Mouse (Mus musculus) mesoderm, embryonic 11.5 days (tissue): ENCODE measurements around the gene Methig1.
A peak's percentile ranks its signal among the peaks of the same experiment; 100 is the strongest.
"Not testable (repeated sequence)": the region's sequence is repeated elsewhere in the genome, so short reads cannot be mapped to it uniquely, and the experiment has no call there.

ENCODE experiments used
- DNase-seq: peaks from one replicate; pipeline ENCODE4 v3.0.0-alpha.2; 2012; ENCODE audit warnings: low read depth, low spot score

The Methig1 gene

DNA sequence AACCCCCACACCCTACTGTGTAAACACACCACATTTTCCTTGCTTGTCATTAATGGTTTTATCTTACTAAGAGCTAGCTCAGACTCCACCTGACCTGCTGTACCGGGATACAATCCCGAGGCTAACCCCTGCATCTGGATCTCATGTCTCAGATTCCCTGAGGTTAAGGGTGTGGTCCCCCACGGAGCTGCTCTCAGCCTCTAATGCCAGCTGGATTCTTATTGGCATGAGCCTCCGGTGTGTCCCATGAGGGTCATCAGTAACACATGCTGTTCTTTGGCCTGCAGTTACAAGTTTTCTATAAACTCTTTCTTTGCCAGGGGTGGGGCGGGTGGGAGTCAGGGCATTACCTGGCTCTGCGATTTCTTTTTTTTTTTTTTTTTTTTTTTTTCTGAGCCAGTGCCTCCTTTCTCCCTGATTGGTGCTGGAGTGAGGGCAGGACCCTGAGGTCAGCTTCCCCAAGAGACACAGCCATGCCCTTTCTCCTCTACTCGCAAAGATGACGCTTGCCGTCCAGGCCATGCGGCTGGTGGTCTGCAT lies at the start of gene Methig1, which contains the start of gene Mettl7a2:
TSS of gene Methig1 (plus strand) at position 439 of the 540 bp plus-strand sequence.
TSS of gene Mettl7a2 (plus strand) at position 490 of the 540 bp plus-strand sequence.
- DNase-seq = no peak

DNA sequence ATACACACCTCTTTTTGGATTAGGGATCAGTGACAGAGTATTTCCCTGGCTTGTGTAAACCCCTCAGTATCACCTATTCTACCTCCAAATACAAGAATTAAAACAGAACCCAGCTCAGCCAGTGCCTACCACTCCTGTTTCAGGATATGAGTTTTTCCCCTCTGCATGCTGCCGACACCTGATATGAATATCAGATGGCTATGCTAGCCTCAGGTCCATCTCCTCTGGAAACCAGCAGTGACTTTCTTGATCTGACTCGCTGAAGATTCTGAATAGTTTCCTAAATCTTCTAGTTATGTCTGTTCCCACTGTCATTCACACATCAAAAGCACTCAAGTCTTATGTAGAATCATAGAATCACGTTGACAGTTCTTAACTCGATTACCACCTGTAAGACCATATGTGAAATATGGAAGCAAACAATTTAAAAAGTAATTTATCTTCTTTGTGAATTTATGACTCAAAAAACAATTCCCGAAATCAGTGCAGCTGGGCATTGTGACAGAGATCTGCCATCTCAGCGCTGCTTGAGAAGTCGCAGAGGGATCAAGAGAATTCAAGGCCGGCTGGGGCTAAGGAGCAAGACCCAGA lies 49.4 kb upstream of the Methig1 start:
- no peak for DNase-seq

DNA sequence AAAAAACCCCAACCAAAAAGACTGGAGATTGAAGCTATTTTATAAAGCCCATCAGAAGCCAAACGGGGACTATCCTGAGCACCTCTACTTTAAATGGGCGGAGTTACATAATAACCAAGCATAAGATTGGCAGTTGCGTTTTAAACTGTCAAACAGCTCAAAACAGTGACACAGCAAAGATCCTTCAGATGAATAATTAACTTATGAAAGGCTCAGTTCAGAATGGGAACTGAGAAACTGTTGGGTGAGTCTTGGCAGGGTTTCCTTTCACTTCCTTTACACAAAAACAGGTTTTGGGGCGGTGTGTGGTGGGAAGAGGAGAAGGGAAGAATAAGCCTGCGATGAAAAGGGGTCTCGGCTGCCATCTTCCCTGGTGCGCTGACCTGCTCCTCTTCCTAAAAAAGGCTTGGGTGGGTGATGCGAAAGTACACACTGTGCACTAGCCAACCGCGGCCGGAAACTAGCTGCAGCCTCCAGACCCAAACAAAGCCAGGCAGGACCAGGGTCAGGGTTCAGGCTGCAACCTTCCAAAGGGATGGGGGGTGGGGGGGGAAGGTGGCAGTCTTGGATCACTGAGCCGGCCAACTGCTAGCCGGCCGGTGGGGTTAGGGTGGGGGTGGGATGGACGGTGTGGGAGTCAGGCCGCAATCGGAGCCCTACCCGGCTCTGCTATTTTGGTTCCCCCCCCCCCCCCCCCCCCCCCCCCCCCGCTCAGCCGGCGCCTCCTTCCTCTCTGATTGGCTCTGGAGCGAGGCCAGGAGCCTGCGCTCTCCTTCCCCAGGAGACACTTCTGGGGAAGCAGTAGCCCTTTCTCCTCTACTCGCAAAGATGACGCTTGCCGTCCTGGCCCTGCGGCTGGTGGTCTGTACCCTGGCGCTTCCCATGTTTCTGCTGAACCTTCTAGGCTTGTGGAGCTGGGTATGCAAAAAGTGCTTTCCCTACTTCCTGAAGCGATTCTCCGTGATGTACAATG lies 48.6 kb upstream of the Methig1 start, which contains the start of gene Mettl7a1:
TSS of gene Mettl7a1 (plus strand) at position 122 of the 973 bp plus-strand sequence.
- peak; percentile 81 for DNase-seq

DNA sequence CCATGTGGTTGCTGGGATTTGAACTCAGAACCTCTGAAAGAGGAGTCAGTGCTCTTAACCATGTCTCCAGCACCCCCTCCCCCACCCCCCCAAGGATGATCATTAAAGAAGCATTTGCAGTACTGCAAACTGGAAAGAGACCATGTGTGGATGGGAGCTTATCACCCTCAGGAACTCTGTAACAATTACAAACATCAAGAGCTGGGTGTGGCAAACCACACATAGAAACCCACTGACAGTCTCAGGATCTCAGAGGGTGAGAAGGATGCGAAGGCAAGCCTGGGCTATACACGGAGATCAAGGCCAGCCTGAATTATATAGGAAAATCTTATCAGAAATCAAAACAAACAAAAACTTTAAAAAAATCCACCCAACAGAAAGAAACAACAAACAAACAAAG lies 46.7 kb upstream of the Methig1 start:
- DNase-seq = no peak

DNA sequence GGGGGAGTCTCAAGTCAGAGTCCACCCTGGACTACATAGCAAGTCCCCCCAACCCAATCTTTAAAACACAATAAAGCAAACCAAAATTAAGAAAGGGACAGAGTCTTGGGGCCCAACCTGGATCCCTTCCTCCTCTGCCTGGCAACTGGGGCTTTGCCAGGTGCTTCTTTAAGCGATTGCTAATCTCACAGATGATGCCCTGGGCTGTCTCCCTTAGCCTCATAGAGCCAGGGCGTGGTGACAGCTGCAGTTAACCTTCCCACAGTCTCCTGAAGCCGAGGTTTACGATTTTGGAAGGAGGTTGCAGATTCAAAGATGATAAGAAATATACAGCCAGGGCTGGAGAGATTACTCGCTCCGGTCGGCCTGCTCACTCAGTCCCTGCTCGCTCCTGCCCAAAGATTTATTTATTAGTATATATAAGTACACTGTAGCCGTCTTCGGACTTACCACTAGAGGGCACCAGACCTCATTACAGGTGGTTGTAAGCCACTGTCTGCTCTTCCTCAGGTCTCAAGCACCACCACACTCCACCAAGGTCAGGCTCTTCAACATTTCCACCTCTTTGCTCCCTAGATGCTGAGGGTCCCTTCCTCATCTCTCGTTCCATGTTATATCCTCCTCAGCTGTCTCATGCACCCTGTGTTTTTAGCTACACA lies 45.4 kb upstream of the Methig1 start:
- DNase-seq = peak; percentile 73

DNA sequence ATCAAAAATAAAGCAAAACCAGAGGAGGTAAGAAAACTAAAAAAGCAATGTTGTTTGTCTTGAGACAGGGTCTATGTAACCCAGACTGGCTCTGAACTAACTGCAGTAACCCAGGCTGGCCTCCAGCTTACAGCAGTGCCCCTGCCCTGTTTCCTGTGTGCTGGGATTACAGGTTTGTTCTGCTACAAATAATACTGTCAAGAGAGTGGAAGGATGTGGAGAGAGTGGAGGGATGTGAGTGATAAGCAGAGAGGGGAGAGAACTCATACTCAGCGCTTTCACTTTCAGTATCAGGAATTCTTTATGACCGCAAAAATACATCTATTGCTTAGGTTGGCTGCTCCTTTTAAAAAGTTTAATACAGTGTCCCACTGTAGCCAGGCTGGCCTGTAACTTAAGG lies 40.6 kb upstream of the Methig1 start:
- DNase-seq = no peak

DNA sequence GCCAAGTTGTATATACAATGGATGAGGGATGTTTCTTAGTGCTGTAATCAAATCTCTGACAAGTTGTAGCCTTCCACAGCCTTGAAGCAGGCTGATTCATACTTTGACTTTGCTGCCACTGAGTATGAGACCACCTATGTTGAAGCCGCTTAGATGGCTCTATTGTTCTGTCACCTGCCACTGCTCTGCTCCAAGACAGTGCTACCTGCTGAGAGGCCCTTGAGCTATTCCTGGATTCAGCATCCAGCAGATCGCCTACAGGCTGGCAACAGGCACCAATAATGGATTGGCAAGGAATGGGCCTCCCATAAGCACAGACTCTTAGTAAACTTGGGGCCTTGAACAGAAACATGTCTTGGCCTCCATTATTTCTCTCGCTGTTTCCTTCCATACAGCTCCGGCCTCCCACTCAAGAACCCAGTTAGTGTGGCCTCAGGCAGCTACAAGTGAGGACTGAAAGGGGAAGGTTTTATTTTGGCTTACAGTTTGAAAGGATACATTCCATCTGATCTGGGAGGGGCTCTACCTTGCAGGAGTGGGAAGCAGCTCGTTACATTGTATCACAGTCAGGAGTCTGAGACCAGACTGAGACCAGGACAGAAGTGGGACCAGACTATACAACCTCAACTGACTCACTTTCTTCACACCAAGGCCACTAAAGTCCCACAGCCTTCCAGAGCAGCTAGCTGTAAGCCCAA lies 38.4 kb upstream of the Methig1 start:
- no peak for DNase-seq

DNA sequence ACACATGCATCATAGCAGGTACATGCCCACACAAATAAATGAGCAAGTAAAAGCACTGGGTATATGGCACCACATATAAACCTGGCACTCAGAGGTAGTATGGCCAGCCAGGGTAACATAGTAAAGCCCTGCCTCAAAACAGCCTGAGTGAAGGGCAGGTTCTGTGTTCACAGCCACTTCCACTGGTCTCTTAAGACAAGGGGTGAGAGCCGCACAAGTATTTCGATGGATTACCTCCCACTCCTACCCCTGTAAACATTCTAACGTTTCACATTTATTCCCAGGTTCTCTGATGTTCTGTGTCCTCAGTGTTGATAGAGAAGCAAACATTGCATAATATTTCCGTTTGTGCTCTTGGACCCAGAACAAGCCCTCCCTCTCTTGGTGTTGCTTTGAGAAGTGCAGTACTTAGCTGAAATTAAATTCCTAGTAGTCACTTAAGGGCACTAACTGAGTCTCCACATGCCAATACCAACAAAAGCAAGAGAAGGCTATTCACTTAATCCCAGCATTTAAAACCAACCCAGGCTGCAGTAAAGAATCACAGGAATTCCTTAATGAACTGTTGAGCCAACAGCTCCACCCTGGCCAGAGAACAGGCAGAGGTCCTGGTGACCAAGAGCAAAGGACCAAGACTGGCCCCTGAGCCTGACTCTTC lies 34.8 kb upstream of the Methig1 start:
- not testable (repeated sequence) for DNase-seq

DNA sequence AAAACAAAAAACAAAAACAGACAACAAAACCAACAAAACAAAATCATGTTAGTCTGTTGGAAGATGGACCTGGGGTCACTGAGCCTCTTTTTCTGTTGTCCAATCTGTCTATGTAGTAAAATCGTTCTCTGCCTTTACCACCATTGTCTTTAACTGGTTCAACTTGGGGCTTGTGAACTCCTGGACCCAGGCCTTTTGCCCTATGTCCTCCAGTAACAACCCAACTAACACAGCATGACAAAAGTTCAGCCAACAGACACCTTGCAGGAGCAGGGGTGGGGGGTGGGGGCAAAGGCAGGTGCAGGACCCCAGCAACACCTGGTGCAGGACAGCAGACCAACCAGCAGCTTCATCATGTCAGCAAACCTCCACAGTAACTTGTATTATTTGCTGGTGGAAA lies 33.1 kb upstream of the Methig1 start:
- no peak for DNase-seq

DNA sequence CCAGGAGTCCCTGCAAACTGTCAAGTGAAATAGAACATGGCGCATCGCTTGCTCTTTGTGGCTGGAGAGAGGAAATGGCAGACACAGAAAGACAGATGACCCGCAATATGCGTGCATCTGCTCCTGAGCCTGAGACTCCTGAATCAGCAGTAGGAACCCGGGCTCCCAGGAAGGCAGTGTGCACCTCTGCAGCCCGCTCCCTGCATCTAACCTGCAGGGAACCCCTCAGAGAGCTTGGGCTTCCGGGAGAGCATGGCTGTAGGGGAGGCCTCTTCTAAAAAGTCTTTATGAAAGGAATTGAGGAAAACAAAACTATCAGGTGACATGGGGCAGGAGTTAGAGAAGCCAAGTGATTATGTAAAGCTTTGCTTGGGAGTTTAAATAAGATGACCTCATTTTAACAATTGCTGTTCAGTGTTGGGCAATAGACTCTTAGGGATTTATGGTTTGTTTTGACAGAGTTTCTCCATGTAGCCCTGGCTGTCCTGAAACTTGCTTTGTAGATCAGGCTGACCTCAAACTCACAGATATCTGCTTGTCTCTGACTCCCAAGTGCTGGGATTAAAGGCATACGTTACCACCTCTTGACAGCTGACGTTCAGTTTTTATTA lies 32.5 kb upstream of the Methig1 start:
- no peak for DNase-seq

DNA sequence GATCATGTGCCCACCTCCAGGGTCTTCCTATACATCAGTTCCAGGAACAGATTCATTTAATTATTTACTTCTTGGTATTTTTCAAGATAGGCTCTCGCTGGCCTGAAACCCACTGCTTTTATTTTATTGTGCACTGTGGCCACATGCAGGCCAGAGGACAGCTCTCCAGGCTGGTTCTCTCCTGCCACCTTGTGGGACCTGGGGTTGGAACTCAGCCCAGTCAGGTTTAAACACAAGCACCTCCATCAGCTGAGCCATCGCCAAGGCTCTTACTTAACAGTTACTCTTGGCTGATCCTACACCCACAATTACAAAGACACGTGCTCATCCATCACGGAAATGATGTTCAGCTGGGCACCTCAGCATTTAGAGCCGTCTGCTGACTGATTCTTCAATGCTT lies 31.8 kb upstream of the Methig1 start:
- DNase-seq = no peak

DNA sequence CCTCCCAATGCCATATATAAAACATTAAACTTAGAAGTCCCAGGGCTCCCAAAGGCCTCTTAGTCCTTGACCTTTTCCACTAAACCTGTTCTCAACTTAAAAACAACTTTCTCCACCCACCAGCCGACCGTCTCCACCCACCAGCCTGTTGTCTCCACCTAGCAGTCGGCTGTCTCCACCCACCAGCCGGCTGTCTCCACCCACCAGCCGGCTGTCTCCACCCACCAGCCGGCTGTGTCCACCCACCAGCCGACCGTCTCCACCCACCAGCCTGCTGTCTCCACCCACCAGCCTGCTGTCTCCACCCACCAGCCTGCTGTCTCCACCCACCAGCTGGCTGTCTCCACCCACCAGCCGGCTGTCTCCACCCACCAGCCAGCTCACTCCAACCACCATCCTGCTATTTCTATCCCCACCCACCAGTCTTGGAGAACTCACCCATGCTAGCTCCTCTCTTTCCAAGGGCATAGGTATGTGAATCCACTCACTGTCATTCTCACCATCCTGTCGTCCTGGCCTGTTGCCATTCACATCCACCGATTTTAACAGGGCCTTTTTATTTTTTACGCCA lies 28.8 kb upstream of the Methig1 start:
- no peak for DNase-seq

DNA sequence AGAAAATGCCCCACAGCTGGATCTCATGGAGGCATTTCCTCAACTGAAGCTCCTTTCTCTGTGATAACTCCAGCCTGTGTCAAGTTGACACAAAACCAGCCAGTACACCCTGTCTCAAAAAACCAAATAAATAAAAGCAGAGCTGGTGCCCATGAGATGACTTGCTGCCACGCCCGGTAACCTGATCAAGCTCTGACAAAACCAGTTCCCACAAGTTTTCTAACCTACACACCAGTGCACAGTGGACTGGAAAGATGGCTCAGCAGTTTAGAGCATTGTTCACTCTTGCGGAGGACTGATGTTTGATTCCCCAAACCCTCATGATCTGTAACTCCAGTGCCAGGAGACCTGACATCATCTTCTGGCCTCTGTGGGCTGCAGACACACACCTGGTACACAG lies 27.7 kb upstream of the Methig1 start:
- DNase-seq = no peak

DNA sequence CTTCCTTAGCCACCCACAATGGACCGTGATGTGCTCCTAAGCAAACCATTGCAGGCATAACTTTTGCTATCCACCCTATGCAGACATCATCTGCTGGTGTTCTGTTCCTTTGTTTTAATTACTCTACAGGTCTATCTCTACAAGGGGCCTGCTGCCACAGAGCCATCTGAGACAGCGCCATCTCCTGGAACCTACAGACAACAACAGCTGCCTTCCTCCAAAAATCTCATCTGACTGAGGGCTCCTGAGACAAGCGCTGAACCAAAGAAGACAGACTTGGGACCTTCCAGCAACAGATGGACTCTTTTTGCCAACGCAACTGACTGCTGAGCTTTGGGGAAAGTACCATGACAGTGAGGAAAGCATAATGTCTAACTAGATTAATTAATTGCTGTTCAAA lies 24.9 kb upstream of the Methig1 start:
- not testable (repeated sequence) for DNase-seq

DNA sequence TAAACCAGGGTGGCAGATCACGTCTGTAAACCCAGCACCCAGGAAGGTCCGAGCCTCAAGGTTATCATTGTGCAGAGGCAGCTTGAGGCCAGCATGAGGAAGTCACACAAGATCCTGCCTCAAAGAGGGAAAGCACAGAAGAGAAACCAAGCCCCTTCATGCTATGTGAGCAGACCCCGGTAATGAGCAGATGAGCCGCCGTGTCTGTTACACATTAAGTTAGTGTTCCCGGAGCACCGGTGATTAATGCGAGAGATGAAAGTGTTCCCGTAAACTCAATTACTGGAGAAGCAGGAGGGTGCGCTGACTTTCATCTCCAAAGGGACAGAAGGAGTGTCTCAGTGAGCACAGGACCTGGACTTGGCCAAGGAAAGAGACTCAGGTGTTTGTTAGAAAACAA lies 23.6 kb upstream of the Methig1 start:
- not testable (repeated sequence) for DNase-seq

DNA sequence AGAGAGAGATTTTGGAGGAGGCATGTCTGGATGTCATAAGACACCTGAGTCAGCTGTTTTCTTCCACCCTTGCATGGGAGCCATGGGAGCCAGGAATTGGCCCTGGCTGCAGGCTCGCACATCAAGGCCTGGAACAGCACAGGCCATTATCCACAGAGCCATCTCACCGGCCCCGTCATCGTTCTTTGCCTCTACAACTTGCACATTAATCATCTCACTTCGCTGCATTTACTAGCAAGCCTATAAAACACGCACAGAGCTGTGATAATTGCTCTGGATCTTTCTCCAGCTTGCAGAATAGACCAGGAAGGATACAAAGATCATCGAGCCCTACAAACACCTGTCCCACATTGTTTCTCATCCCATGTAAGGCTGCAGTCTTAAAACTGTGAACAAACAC lies 22.2 kb upstream of the Methig1 start:
- no peak for DNase-seq

DNA sequence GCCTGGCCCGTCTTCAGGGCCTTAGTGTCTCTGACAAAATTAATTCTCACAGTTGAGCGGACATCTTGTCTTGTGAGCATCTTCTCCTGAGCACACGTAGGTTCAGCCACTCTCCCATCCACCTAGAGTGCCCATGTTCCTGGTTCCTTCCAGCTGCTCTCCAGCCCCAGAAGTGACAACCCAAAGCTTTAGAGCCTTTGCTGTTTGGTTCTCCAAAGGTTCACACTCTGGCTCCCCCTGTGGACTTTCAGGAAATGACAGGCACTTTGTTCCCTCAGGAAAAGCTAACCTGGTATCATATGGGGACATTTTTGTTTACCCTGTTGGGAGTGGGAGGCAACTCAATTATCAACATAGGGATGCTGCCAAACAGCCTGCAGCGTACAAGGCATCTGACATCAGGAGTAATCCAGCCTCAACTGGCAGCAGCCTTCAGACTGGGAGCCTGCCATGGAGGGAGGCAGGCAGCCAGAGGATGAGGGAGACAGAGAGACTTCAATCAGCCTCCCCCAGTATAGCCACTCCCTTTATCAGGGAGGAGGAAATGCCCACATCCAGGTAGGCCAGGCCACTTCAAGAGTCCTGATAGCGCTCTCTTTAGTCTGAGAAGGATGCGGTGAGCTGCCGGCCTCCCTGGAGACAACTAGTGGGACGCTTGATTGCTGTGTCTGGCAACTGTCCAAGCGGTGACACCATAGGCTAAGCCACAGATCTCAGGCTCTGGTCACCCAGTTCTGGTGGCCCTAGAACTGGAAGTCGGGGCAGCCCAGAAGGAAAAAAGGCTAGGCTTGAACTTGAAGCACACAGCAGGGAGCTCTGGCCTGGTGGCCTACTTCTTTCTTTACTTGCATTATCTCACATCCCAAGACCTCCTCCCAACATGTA lies 20.6 kb upstream of the Methig1 start:
- DNase-seq = not testable (repeated sequence)

DNA sequence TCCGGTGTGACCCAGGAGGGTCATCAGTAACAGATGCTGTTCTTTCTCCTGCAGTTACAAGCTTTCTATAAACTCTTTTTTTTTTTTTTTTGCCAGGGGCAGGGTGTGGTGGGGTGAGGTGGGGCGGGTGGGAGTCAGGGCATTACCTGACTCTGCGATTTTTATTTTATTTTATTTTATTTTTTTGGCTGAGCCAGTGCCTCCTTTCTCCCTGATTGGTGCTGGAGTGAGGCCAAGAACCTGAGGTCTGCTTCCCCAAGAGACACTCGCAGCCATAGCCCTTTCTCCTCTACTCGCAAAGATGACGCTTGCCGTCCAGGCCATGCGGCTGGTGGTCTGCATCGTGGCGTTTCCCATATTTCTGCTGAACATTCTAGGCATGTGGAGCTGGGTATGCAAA lies 18.3 kb upstream of the Methig1 start, which contains the start of gene Mettl7a3:
TSS of gene Mettl7a3 (plus strand) at position 301 of the 400 bp plus-strand sequence.
- no peak for DNase-seq

DNA sequence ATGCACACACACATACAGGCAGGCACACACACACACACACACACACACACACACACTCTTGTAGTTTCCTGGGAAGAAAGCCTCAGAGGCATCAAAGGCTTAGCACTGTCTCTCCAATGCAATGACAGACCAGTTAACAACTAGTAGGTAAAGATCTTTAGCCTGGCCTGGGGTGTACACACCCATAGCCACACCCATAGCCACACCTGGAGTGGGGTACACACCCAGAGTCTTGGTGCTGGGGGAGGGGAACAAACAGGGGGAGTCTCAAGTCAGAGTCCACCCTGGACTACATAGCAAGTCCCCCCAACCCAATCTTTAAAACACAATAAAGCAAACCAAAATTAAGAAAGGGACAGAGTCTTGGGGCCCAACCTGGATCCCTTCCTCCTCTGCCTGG lies 15.6 kb upstream of the Methig1 start:
- not testable (repeated sequence) for DNase-seq
